Mouse (Mus musculus) MEL-GATA-1-ER (cell line): Measurements from ENCODE around the gene Kif13a.
A peak's percentile ranks its signal among the peaks of the same experiment; 100 is the strongest.

Experiments
- DNase-seq: peaks from one replicate; pipeline ENCODE4 v3.0.0-alpha.2; 2012; ENCODE audit warnings: low read depth; ENCODE audit errors: extremely low read depth

Gene Kif13a

GRCm38 (mm10) chr13:46929719-46930658 is at the start of gene Kif13a:
Kif13a (minus strand) TSS chr13:46929867.
- no peak for DNase-seq

GRCm38 (mm10) chr13:46976532-46976931 is 46.9 kb upstream of the Kif13a start:
- DNase-seq = no peak

GRCm38 (mm10) chr13:46975930-46976329 is 46.3 kb upstream of the Kif13a start:
- no peak for DNase-seq

GRCm38 (mm10) chr13:46975031-46975551 is 45.4 kb upstream of the Kif13a start:
- DNase-seq = no peak

- DNase-seq = no peak
Observed at GRCm38 (mm10) chr13:46970286-46970945, 40.7 kb upstream of the Kif13a start.

GRCm38 (mm10) chr13:46968626-46969025 is 39.0 kb upstream of the Kif13a start:
- DNase-seq = no peak

- no peak for DNase-seq
Observed at GRCm38 (mm10) chr13:46967308-46967707, 37.6 kb upstream of the Kif13a start.

GRCm38 (mm10) chr13:46960878-46961474 is 31.3 kb upstream of the Kif13a start:
- DNase-seq = no peak

GRCm38 (mm10) chr13:46959139-46959538 is 29.5 kb upstream of the Kif13a start:
- no peak for DNase-seq

GRCm38 (mm10) chr13:46951212-46951611 is 21.5 kb upstream of the Kif13a start:
- DNase-seq = no peak

- no peak for DNase-seq
Observed at GRCm38 (mm10) chr13:46949741-46950140, 20.1 kb upstream of the Kif13a start.

- DNase-seq = no peak
Observed at GRCm38 (mm10) chr13:46948027-46948426, 18.4 kb upstream of the Kif13a start.

GRCm38 (mm10) chr13:46946041-46946440 is 16.4 kb upstream of the Kif13a start:
- no peak for DNase-seq

- DNase-seq = no peak
Observed at GRCm38 (mm10) chr13:46945256-46945655, 15.6 kb upstream of the Kif13a start.

- no peak for DNase-seq
Observed at GRCm38 (mm10) chr13:46943294-46943693, 13.6 kb upstream of the Kif13a start.

- DNase-seq = no peak
Observed at GRCm38 (mm10) chr13:46934116-46934515, 4.4 kb upstream of the Kif13a start.

- no peak for DNase-seq
Observed at GRCm38 (mm10) chr13:46932846-46933245, 3.2 kb upstream of the Kif13a start.

- peak; percentile 23 for DNase-seq
Observed at GRCm38 (mm10) chr13:46932049-46932448, 2.4 kb upstream of the Kif13a start.

- no peak for DNase-seq
Observed at GRCm38 (mm10) chr13:46930659-46931046, 986 bp upstream of the Kif13a start.

GRCm38 (mm10) chr13:46928961-46929691 is 541 bp downstream of the Kif13a start:
- no peak for DNase-seq

- no peak for DNase-seq
Observed at GRCm38 (mm10) chr13:46928404-46928803, 1.3 kb downstream of the Kif13a start.
